21 mouse cellular contexts compared by ENCODE assay signal in genomic region chr1:24729784-24730183, GRCm38 (mm10).
"Had no signal": no experiment of that assay in that cellular context is flagged by ENCODE, and none has a peak within 500 bp of the region (broad histone marks: within the 10 kb centered on the region; RNA-seq: fewer than 3 reads in every experiment).

No protein-coding gene starts in this region.

- DNase-seq: cerebellum, adult 8-10 months; cerebellum, adult 9-10 months; cerebellum, adult 9-11 months; cerebellum, postnatal 10 days; cerebellum, postnatal 14 days; cerebellum, postnatal 25 days; cerebellum, postnatal 36 days; embryo, embryonic 11 days; forebrain, postnatal 0 days; gastrocnemius, adult 2 months; gastrocnemius, postnatal 10 days; gastrocnemius, postnatal 14 days; gastrocnemius, postnatal 25 days; gastrocnemius, postnatal 36 days; heart, adult 11 months; heart, adult 18-20 months; heart, adult 2 months had no signal

- ATAC-seq: forebrain, embryonic 13.5 days; forebrain, embryonic 14.5 days; forebrain, embryonic 15.5 days; forebrain, embryonic 16.5 days; forebrain, postnatal 0 days had no signal
